Mouse (Mus musculus) liver, embryonic 14.5 days (tissue): ENCODE data around the gene Fgfr2. TPM values are rescaled to one million over a fixed set of nuclear protein-coding genes. Genes with fewer than 3 reads are reported as not detected.

Experiments used
- ATAC-seq: fragments of 200-750 bp; cut with Nextera tagmentation; 2 replicates; pipeline ENCODE4 v1.8.0; 2017; ENCODE audit warnings: moderate number of reproducible peaks, mild to moderate bottlenecking, moderate library complexity; ENCODE audit not compliant: insufficient read depth
- DNase-seq, 3 experiments: peaks; one replicate each; pipeline ENCODE4 v3.0.0-alpha.2; 2012 to 2013; ENCODE audit warnings: low read depth in 3 of 3, low spot score in 3 of 3
- H3K27ac ChIP-seq: fragments of 300-500 bp; sonication (generic); 2 replicates; pipeline ENCODE4 v1.5.1; 2014; ENCODE audit warnings: moderate library complexity, mild to moderate bottlenecking, control low read depth, inconsistent platforms
- H3K27me3 ChIP-seq: fragments of 300-500 bp; sonication (generic); 2 replicates; pipeline ENCODE4 v1.6.1; 2014; ENCODE audit warnings: mild to moderate bottlenecking, low read length, moderate library complexity; ENCODE audit not compliant: control insufficient read depth, insufficient read depth
- H3K36me3 ChIP-seq: fragments of 300-500 bp; sonication (generic); replicated peaks from 2 replicates; pipeline ENCODE4 v1.6.1; 2014; ENCODE audit warnings: low read depth; ENCODE audit not compliant: control insufficient read depth, insufficient read depth
- H3K4me1 ChIP-seq, 2 experiments: fragments of 200-500 bp in 1 of 2; fragments of 300-500 bp in 1 of 2; sonication (generic) in 1 of 2; replicated peaks; 2 replicates each; pipeline ENCODE4 v1.6.1; 2012 to 2014; ENCODE audit warnings: antibody characterized with exemption in 1 of 2, inconsistent platforms in 1 of 2, low read length in 1 of 2; ENCODE audit not compliant: control insufficient read depth in 2 of 2, insufficient read depth in 2 of 2
- H3K4me2 ChIP-seq: fragments of 300-500 bp; sonication (generic); 2 replicates; pipeline ENCODE4 v1.6.1; 2014; ENCODE audit warnings: low read depth, mild to moderate bottlenecking, control low read depth, moderate library complexity
- H3K4me3 ChIP-seq, 2 experiments: fragments of 200-500 bp in 1 of 2; fragments of 300-500 bp in 1 of 2; sonication (generic) in 1 of 2; 2 replicates each; pipeline ENCODE4 v1.5.1; 2012 to 2014; ENCODE audit warnings: low read depth in 2 of 2, low read length in 2 of 2, mild to moderate bottlenecking in 2 of 2, control low read depth in 1 of 2, inconsistent platforms in 1 of 2, moderate library complexity in 1 of 2; ENCODE audit not compliant: insufficient read depth in 1 of 2
- H3K9ac ChIP-seq: fragments of 300-500 bp; sonication (generic); replicated peaks from 2 replicates; pipeline ENCODE4 v1.6.1; 2014; ENCODE audit warnings: mild to moderate bottlenecking, control low read depth, moderate library complexity
- H3K9me3 ChIP-seq: fragments of 300-500 bp; sonication (generic); 2 replicates; pipeline ENCODE4 v1.6.1; 2016; ENCODE audit warnings: low read length, mixed read lengths; ENCODE audit not compliant: control insufficient read depth
- CTCF ChIP-seq: IDR thresholded peaks from 2 replicates; pipeline ENCODE4 v1.5.1; 2016; ENCODE audit warnings: antibody characterized with exemption, low read depth, control low read depth
- EP300 ChIP-seq: IDR thresholded peaks from 2 replicates; pipeline ENCODE4 v1.6.1; 2016; ENCODE audit warnings: antibody characterized with exemption, low read depth
- WGBS: fragments of 180-500 bp; shearing (Covaris S2); extraction: QIAGEN DNeasy Blood & Tissue Kit; methylation state at CpG from one replicate; pipeline ENCODE4 v1.1.7; 2014; ENCODE audit not compliant: insufficient replicate concordance; 5-methylcytosine and 5-hydroxymethylcytosine counted together
- polyA plus RNA-seq, 2 experiments: library from polyadenylated mRNA; depleted of rRNA in 1 of 2; stranded (reverse) in 1 of 2; unstranded in 1 of 2; fragments of >200 nt; fragmentation: Nextera tagmentation in 1 of 2; extraction: Ambion mirVana in 1 of 2; gene quantifications; 2 replicates each; pipeline versions ENCODE4 v1.2.1 to v1.2.3; 2012 to 2014

Gene Fgfr2
- polyA plus RNA-seq, 2 experiments: 7.9 to 8.8 TPM

DNA sequence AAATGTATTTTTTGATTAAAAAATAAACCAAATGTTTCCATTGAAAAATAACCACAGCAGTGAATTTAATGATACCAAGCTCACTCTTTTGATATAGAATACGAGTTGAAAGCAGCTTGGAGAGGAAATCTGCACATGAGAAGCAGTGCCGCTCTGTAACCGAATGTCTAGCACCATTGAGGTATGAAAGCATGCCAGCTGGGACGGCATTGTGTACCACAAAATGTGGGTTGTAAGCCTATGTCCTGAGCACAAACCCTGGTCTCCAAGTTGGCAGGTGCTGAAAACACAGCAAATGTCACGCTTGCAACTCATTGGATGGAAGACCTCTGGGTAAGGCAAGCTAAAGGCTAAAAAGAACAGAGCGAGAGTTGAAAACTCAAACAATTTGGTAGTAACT, 306.1 kb downstream of the Fgfr2 start:
- no peak overlapping the region for H3K9ac ChIP-seq
- TF ChIP-seq EP300 (no peak), CTCF (no peak)
- no peaks in the 10 kb centered on the region for H3K36me3 ChIP-seq
- H3K4me3 ChIP-seq: no peak overlapping the region
- 0 out of 4 replicates have a peak, but pooled peaks cover 0 to 3% of the 10 kb centered on the region in 2 experiments for H3K4me1 ChIP-seq
- no peak overlapping the region for H3K27ac ChIP-seq
- H3K4me2 ChIP-seq: no peak overlapping the region
- ATAC-seq (no peak), DNase-seq (no peak)
- H3K27me3 ChIP-seq: peaks cover 10% of the 10 kb centered on the region
- no peaks in the 10 kb centered on the region for H3K9me3 ChIP-seq
- WGBS: 81% methylated on average over 6 of the region's 6 CpGs

DNA sequence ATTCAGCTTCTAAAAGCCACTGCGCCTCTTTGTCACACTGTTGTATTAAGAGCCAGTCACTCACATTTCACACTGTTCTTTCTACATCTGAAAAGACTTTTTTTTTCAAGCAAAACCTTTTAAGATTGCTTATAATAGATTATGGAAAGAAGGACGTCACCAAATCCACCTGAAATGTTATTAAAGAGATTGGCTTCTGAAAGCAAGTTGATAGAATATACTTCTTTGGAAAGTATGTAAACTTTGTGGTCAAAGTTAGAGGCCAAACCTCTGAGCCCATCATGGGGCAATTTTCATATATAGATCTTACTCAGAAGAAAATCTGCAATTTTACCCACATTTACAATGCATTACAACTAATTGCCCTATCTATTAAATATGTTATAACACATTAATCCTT, 306.6 kb downstream of the Fgfr2 start:
- no peaks in the 10 kb centered on the region for H3K9me3 ChIP-seq
- ATAC-seq (no peak), DNase-seq (no peak)
- H3K9ac ChIP-seq: no peak overlapping the region
- no peak overlapping the region for H3K4me3 ChIP-seq
- peaks cover 10% of the 10 kb centered on the region for H3K27me3 ChIP-seq
- H3K4me1 ChIP-seq: peaks cover 0 to 3% of the 10 kb centered on the region in 2 experiments; a peak in 1 of 4 replicates
- TF ChIP-seq EP300 (no peak), CTCF (no peak)
- WGBS: 71% methylated on average over 2 of the region's 2 CpGs
- H3K4me2 ChIP-seq: no peak overlapping the region
- no peak overlapping the region for H3K27ac ChIP-seq
- no peaks in the 10 kb centered on the region for H3K36me3 ChIP-seq

- Histone ChIP-seq H3K4me2 (no peak overlapping the region), H3K27me3 (peaks cover 10% of the 10 kb centered on the region), H3K36me3 (no peaks in the 10 kb centered on the region), H3K4me1 (peaks cover 10 to 15% of the 10 kb centered on the region in 2 experiments), H3K9ac (no peak overlapping the region), H3K4me3 (no peak overlapping the region), H3K27ac (no peak overlapping the region), H3K9me3 (no peaks in the 10 kb centered on the region)
- WGBS: 82% methylated on average over 5 of the region's 5 CpGs
- no peak for DNase-seq
- TF ChIP-seq EP300: no peak
- peak; percentile 21; the same call in 1 of the 2 replicates for TF ChIP-seq CTCF
- ATAC-seq: no peak
These were observed 308.1 kb downstream of the Fgfr2 start for GRCm38 (mm10) chr7:132815081-132815480.

DNA sequence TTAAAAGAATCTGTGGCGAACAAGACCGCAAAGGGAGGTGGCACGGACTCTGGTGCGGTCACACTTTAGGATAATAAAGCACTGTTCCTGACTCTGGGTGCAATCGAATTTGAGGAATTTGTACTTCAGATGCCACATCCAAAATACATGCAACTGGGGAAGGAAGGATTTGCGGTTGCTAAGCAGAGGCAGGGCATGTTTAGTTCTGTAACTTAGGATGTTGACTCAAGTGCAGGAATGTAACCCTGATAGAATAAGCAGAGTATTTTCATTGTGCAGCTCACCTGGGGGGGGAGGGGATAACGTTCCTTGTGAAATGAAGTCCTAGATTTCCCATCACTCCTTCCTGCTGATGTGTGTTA, 309.1 kb downstream of the Fgfr2 start:
- WGBS: 3% methylated on average over 7 of the region's 7 CpGs
- H3K9ac ChIP-seq: peak overlapping the region; percentile 80
- H3K4me3 ChIP-seq: peak overlapping the region; percentile 66 to 80
- peaks cover 10% of the 10 kb centered on the region for H3K27me3 ChIP-seq
- ATAC-seq (no peak), DNase-seq (no peak)
- TF ChIP-seq CTCF (no peak), EP300 (no peak)
- H3K4me2 ChIP-seq: peak overlapping the region; percentile 99
- H3K27ac ChIP-seq: no peak overlapping the region
- no peaks in the 10 kb centered on the region for H3K36me3 ChIP-seq
- no peaks in the 10 kb centered on the region for H3K9me3 ChIP-seq
- peaks cover 13 to 24% of the 10 kb centered on the region in 2 experiments for H3K4me1 ChIP-seq

GRCm38 (mm10) chr7:132813416-132814088, 309.6 kb downstream of the Fgfr2 start, which contains the start of gene Fam53b:
Fam53b (minus strand) TSS chr7:132813886.
- H3K4me1 ChIP-seq: peaks cover 18 to 28% of the 10 kb centered on the region in 2 experiments

More at GRCm38 (mm10) chr7:132813416-132814088, 309.6 kb downstream of the Fgfr2 start, which contains the start of gene Fam53b:
- Histone ChIP-seq H3K27me3 (peaks cover 10% of the 10 kb centered on the region), H3K4me2 (peak within 1 kb of the TSS; percentile 99), H3K4me3 (peak within 1 kb of the TSS; percentile 66 to 80), H3K9ac (peak within 1 kb of the TSS; percentile 80), H3K36me3 (no peaks in the 10 kb centered on the region), H3K9me3 (no peaks in the 10 kb centered on the region), H3K27ac (peak within 1 kb of the TSS; percentile 70)
- DNase-seq (no peak), ATAC-seq (peak; percentile 52)
- WGBS: under 1% methylated on average over 84 of the region's 85 CpGs
- TF ChIP-seq CTCF (peak; percentile 22; the same call in 1 of the 2 replicates), EP300 (no peak)
